Mouse (Mus musculus): ENCODE results near the gene Ggta1.
"Not testable (repeated sequence)": the region's sequence is repeated elsewhere in the genome, so short reads cannot be mapped to it uniquely, and the experiment has no call there.

The Ggta1 gene

DNA sequence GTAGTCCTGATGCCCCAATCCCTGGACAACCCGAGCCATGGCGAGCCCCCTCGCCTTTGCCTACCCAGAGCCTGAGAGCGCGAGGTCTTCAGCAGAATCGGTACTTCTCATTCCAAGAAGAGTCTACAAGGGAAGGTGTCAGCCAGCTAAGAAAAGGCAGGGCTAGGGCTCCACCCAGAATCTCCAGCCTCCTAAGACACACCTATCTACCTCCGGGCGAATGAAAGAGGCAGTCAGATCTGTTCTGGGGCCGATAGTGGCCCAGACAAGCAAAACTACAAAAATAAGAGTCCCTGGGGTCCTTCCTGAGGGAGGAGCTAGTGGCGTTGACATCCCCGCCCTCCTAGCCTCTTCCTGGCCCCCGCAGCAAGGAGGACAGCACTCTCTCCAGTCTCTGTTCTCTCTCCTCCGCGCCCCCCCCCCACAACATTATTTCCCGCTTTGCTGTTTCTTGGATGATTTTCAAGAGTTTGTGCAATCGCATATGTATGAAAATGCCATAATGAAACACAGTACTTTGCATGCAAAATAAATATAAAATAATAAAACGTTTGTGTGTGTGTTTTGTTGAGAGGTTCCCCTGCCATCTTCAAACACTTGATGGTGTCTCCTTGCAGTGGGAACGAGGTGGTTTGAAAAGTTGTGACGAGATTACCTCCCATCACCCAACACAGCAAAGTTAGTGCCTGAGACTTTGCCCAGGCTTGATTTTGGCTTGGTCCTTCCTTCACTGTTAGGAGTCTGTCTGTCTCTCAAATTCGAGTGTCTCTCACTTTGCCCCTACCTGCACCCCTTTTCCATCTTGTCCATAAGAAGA is 1.7 kb downstream of the Ggta1 start:
- no peak for DNase-seq (ENCODE audit: low spot score in 2 of 2)

DNA sequence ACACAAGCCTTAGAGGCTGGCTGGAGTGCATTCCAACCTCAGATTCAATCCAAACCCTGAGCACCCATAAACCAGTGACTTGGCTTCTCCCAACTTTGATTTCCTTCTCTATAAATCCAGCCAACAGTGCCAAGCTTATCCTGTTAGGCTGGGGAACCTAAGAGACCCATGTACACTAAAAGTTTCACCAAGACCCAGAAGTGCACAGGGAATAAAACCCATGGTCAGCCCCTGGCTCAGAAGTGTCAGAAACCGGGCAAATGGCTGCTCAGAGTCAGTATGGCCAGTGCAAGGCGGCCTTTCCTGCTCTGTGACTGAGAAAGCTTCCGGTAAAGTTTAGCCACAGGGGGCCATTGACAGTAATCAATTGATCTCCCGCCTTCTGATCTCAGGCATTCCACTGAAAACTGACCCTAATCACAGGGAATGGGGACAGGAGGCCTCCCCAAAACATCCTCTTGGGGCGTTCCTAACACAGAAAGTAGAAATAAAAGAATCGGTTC is 2.6 kb downstream of the Ggta1 start:
- DNase-seq (ENCODE audit: low spot score in 2 of 2), result no peak

DNA sequence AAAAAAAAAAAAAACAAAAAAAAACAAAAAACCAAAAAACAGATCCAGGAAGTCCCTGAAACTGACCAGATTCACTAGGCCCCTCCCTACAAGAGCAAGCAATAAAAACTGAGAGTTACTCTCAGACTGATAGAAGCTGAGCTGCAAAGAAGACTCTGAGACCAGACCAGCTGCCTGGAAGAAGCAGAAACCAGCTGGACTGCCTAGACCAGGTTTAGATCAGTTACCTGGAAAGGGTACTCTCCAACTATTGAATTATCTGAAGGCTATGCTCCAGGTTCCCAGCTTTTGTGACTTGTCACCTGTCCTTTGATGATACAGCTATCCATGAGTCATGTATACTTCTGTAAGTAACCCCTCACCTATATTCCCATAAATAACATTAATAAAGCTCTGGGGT is 3.7 kb downstream of the Ggta1 start:
- no peak for DNase-seq (ENCODE audit: low spot score in 2 of 2)

DNA sequence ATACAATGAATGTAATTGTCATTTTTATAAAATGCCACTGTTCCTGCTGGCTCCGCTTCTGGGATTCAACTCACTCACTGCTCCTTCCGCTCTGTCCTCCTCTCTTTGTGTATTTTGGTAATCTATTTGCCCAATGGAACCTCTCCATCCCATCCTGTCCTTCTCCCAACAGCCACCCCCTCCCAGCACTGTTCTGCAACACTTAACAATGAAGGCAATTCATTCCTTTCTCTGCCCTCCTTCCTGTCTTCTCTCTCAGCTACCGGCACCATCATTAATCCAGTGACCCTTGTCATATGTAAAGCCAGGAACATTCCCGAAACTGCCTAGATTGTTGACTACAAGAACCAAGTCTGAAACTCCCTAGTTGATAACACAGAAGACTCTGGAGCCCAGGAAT is 4.6 kb downstream of the Ggta1 start:
- no peak for DNase-seq (ENCODE audit: low spot score in 2 of 2)

DNA sequence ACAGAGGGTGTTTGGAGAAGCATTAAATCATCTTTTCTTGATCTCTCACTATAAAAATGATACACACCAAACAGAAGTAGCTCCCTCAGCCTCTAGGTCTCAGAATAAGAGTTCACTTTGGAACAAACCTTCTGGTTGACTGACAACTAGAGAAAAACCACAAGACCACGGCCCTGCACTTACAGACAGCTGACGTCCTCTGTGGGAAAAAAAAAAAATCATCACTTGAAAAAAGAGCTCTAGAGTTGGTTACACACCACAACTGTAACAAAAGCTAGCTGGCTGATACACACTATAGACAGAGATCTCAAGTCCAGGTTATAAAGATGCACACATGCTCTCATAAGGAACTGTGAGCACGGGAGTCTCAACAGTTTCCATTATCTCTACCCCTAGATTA is 9.3 kb downstream of the Ggta1 start:
- DNase-seq (ENCODE audit: low spot score in 2 of 2), result no peak

DNA sequence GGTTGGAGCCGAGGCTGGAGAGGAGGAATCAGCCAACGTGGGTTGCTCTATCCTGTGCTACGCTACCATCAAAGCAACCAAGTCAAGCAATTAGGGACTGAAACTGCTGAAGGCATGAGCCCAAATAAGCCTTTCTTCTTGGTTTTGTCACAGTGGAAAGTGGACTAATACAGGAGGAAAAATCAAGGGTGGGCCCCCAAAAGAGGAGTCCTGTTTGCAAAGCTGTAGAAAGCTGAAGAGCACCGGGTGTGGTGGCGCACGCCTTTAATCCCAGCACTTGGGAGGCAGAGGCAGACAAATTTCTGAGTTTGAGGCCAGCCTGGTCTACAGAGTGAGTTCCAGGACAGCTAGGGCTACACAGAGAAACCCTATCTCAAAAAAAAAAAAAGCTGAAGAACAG is 10.3 kb downstream of the Ggta1 start:
- not testable (repeated sequence) for DNase-seq (ENCODE audit: low spot score in 2 of 2)

DNA sequence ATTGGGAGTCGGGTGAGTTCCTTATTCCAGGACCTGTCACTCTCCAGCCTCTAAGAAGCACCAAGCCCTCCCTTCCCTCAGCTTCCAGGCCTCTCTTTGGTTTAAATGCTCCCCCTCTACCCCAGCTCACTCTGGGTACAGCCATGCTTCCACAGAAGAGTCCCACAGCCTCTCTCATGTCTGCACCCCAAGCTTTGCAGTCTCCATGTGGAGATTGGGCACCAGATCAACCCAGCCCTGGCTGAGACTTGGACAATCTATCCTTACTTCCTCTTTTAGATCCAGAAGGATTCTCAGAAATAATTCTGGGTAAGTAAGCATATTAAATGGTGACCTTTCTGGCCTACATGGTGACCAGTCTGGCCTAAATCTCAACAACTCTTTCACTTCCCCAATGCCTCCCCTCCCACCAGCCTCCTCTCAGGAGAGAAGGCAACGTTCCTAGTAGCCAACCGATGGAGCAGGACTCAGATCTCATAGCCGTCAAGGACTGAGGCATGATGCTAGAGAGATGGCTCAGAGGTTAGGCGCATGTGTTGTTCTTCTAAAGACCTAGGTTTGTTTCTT is 11.5 kb downstream of the Ggta1 start:
- no peak for DNase-seq (ENCODE audit: low spot score in 2 of 2)

DNA sequence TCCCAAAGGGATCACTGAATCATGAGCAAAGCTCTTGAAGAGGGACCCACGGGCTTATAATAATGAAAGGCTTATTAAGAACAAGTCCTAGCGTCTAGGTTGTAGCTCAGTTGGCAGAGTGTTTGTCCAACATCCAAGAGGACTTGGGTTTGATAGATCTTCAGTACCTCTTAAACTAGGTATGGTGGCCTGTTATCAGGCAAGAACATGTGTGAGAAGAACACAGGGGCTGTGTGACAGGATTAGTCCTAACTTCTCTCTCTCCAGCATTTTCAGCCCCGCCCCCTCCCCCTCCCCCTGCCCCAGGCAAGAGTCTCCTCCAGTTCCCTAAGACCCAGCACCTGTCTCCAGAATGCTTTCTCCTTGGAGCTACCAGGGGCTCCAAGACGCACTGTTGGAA is 12.2 kb downstream of the Ggta1 start:
- no peak for DNase-seq (ENCODE audit: low spot score in 2 of 2)

DNA sequence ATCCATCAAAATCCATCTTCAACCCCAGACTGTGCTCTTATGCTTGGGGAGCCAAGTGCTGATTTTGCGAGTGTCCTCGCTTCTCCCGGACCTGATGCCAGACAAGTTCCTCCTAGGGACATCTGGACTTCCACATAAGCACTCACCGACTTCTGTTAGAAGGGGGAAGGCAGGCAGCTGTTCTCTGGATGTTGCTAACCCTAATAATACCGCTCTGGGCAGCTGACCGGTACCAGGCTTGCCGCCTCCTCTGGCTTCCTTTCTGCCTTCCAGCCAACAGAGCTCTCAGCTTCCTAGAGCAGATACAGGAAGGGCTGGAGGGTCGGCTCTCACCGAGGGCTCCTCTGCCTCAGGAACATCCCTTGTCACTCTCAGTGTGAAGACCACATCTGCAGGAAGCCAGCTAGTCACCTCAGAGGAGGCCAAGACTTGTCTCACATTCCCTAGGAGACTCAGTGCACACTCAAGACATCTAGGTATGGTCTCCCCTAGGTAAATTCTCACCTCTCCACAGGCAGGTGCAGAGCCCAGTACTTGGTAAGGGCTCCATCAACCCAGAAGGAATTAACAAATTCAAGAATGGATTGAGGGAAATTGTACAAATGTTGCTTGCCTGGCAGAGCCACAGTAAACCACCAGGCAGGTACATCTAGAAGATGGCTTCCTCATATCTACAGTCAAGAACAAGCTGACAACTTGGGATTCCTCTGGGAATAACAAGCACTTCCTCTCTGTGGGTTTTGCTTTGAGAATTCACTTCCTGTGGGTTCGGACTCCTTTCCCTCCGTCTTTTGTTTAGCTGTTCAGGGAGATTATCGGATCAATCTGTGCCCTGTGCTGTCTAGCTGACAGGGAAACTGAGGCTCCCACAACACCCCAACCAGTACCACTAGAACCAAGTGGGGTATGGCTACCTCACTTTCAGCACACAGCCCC is 13.1 kb downstream of the Ggta1 start:
- DNase-seq (ENCODE audit: low spot score in 2 of 2), result no peak

DNA sequence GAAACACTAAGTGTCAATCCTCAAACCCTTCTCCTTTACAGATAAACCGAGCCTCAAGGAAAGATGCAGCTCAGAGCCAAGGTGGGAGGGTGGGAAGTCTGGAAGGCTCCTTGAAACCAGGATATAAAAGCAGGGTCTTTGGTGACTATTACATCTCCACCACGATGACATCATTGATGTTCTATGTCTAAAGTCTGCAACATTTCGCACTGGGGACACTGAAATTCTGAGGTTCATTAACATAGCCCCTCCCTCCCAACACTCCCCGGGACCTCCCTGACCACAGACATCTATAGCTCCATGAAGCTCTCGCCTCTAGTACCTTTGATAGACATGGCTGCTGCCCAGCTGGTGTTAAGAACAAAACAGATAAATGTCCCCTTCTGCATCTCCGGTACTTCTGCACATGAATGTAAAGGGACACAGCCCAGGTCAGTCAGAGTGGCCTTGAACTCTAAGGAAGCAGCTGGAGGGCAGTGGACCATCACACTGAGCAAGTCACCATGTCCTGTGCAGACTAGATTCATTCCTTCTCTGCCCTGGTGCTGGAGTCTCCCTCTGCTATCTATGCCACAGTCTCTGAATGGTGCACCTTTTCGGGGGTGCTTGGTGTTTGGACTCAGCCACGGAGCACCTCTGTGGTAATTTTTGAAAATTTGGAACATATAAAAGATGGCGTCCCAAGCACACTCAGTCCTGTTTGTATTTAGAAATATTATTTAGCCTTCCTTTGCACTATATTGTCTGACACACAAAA is 13.9 kb downstream of the Ggta1 start:
- DNase-seq (ENCODE audit: low spot score in 2 of 2), result no peak

DNA sequence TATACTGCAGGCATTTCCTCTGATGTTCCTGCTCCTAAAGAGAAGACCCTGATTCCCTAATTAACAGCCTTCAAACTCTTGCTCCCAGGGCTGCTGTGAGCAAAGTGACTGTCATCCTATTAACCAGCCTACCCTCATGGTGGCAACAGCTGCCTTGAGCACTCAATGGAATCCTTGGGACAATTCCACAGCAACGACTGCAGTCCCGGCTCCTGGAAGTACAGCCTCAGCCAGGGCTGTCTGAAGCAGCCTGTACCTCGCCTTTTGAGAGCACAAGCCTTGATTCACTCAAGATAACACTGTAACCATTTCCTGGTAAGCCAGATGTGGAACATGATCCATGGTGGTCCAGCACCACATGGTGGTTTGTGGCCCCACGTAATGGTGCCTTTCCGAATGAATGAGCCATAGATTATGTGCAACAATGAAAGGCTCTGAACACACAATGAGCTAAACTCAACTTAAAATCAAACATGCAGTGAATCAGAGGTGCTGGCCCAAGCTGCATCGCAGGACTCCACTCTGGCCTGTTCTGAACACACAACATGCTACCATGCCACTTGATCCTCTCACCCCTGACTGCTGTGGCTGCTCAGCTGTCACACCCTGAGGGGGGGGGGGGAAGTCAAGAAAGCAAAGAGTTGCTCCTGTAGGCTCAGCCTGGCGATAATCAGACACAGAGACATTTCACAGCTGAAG is 14.7 kb downstream of the Ggta1 start:
- no peak for DNase-seq (ENCODE audit: low spot score in 2 of 2)

DNA sequence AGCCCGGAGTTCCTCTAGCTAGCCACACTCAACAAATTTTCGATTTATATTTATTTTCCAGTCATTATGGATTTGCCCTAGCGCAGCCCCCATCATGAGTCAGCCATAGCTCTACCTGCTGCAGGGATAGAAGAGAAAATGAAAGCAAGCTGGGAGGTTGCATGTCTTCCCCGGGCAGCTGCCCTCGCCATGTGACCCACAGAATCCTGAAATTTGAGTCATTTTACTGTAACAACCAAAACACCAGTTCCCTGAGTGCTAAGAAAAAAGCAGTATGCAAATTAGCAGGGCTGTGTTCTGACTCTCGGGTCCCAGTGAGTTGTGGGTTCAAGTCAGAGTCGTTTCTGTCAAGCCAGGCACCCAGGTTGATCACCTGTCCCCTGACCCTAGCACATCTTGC is 15.6 kb downstream of the Ggta1 start:
- no peak for DNase-seq (ENCODE audit: low spot score in 2 of 2)

DNA sequence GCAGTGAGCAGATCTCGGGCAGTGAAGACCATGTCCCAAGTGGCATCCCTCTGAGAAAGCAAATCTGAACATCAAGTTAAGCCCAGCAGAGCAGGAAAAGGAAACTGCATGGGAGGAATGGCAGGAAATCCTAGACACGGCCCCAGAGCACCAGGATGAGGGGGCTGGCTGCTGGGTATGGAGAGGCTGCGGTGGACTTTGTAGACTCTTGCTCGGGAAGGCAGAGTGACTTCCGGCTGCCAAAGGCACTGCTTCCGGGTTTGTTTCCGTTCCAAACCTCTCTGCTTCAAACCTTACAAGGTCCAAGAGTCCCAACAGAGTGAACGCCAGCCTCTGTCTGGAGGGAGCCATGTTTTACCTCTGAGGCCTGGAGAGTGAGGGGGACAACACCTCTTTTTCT is 16.2 kb downstream of the Ggta1 start:
- no peak for DNase-seq (ENCODE audit: low spot score in 2 of 2)

DNA sequence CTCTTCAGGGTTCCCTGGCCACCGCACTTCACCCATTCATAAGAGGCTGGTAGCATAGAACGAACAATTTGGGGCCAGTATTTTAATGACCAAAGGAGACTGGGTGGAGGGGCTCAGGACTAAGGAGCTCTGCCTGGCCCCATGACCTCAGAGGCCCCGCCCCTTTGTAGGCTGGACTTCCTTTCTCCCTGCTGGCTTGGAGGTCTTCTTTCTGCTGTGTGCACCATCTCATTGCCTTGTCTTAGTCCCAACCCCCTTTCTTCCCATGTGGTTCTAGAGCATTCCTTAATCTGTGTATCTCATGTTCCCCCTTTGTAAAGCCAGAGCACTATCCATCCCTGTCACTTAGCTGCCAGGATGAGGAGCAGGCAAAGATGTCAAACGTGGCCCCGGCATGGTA is 16.7 kb downstream of the Ggta1 start:
- DNase-seq (ENCODE audit: low spot score in 2 of 2), result no peak

DNA sequence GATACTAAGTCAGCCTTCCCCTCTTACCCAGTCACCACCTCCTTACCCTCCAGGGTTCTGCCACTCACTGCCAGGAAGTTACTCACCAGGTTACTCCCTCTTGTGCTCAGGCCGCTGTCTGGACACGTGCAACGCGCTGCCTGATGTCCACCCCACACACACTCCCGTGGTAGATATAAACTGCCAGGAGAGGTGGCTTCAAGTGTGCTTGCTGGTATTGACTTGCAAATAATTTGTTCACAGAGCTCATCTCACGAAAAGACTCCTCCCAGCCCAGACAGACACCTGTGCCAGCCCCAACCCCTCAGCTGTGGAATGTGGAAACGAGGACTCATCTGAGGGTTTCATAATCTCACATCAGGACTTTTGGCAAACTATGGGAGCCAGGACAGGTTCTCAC is 17.4 kb downstream of the Ggta1 start:
- no peak for DNase-seq (ENCODE audit: low spot score in 2 of 2)

DNA sequence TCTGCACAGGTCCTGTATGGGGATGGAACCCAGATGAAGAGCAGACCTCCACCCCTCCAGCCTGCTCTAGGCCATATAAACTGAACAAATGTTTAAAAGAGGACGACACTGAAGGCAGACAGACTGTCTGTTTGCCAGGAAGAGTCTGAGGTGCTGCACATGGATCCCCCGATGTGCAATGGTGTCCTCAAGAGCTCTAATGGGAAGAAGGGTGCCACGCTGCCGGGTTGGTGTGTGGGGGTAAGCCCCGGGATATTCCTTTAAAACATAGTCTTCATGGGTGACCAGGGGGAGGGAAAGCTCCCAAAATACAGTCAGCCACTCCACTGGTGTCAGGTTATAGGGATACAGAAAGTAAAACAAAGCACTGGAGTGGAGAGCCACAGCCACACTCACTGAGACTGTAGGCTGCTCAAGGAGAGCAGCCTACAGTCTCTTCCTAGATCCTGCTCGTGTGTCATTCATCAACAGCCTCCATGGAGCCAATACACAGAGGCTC is 18.2 kb downstream of the Ggta1 start:
- DNase-seq (ENCODE audit: low spot score in 2 of 2), result no peak

DNA sequence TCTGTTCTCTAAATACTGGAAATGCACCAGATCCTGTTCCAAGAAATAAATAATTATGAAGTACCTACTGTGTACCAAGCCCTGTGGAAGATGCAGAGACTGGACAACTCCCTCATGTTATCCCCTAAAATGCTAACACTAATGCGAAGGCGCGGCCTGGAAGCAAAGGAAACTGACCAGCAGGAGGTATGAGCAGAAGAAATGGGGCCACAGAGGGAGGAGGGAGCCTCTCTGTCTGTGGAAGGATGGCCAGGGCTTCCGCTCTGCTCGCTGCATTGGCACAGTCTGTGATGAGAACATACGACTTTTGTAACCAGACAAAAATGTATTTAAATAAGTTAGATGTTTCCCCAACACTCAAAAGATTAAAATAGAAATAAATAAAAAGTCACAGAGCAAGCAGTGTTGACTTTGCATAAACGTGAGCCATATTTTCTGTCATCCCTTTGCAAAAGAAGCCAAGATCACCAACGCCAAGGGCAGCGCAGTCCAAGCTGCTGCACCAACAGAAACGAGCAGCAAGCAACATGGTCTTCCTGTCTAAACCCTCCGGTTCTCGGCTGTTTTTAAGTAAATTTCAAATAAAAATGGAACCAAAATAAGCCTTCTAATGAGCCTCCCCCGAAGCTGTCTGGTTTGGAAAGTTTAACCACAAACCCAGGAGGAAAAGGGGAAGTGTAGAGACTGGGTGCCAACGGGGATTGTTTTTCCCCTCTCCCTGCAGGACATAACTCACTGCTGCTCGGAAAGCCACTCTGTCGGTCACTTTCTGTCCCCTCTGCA is 18.9 kb downstream of the Ggta1 start:
- DNase-seq (ENCODE audit: low spot score in 2 of 2), result no peak

DNA sequence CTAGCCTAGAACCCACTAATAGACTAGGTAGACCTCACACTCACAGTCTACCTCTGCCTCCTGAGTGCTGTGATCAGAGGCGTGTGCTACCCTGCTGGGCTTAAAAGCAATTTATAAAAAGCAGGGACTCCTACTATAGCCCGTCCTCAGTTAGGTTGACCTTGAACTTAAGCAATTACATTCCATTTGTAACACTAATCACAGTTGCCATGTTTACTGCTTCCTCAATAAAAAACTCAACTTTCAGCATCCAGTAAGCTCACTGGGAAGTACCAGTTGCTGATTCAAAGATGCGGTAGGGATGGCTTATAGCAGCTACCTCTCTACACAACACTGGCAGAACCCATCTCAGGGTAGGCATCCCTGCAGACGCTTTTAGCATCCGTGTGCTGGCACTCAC is 19.7 kb downstream of the Ggta1 start:
- DNase-seq (ENCODE audit: low spot score in 2 of 2), result no peak

DNA sequence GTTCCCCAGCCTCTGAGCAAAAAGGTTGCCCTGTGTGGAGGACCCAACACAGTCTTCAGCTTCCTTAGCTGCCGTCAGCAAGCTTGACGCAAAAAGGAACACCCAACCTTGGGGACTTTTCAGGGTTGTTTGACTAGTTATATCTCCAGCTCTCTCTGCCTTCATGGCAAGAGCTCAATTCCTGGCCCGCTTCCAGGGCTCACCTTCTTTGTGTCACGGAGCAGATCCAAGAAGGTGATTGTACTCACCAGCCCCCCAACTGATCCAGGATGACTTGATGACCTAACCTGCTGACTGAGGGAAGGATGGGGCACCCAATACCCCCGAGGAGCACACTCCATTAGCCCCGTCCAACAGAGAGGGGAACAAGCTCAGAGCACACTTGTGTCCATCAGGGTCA is 21.0 kb downstream of the Ggta1 start:
- no peak for DNase-seq (ENCODE audit: low spot score in 2 of 2)

DNA sequence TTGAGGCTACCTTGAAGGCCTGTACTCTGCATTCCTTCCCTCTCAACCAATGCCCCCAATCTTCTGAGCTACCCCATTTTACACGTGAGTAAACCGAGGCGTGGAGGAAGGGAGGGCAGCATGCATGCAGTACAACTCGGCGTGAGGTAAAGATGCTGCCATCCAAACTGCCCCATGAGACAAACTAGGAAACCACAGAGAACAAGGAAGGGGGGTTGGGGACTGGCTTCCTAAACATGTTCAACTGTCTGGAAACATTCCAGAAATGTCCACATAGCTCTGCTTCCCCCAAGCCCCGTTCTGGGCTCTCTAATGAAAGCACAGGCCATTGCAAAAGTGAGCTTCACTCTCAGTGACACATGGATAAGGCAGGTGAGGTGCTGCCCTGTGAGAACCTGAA is 21.6 kb downstream of the Ggta1 start:
- DNase-seq (ENCODE audit: low spot score in 2 of 2), result no peak

All from frontal cortex, postnatal 25 days (tissue).